Comparison of ENCODE assay signal across 29 mouse cellular contexts in the genomic region with DNA sequence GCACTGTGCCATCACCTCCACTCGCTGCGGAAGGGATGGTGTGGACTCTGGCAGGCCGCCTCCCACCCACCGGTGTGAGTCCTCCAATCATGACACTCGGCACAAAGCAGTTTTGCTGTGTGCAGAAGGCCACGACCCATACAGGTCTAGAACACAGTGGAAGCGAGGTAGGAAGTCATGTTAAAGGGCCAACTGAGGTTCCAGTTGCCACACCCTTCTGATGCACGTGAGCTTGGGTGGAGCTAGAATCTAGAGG. TPM values are rescaled to one million over a fixed set of nuclear protein-coding genes. Genes with fewer than 3 reads are reported as not detected.
DNase-seq lines count a peak whose midpoint lies in the region; ATAC-seq and TF ChIP-seq lines count a peak whose summit lies in the region.
"Had no signal": no experiment of that assay in that cellular context is flagged by ENCODE, and none has a peak within 500 bp of the region (broad histone marks: within the 10 kb centered on the region; RNA-seq: fewer than 3 reads in every experiment).

No protein-coding gene starts in this region.

- intact Hi-C loops in heart, adult 2 months (cut with DNase I) = no loop called here

- H3K4me1 ChIP-seq in forebrain, embryonic 13.5 days = peaks cover 8% of the 10 kb centered on the region
- peaks cover 6% of the 10 kb centered on the region; the same call in 1 of the 2 replicates for H3K4me1 ChIP-seq in forebrain, embryonic 10.5 days
- peaks cover 42% of the 10 kb centered on the region for H3K4me1 ChIP-seq in heart, embryonic 15.5 days (replicated peaks)
- peaks cover 9% of the 10 kb centered on the region for H3K4me1 ChIP-seq in heart, adult 2 months (ENCODE audit: control insufficient read depth, insufficient read depth, low read length)
- H3K4me1 ChIP-seq in liver, postnatal 0 days (ENCODE audit: insufficient read depth) = peaks cover 2% of the 10 kb centered on the region; the same call in 1 of the 2 replicates

- TF ChIP-seq CTCF in heart, adult 2 months (IDR thresholded peaks at IDR 0.05) = no peak
- TF ChIP-seq CTCF in liver, postnatal 0 days (IDR thresholded peaks at IDR 0.05; ENCODE audit: low read depth) = no peak

- no peak overlapping the region for H3K9ac ChIP-seq in forebrain, embryonic 13.5 days
- no peak overlapping the region for H3K9ac ChIP-seq in heart, embryonic 15.5 days
- H3K9ac ChIP-seq in heart, adult 2 months (ENCODE audit: low read depth, low read length) = no peak overlapping the region
- no peak overlapping the region for H3K9ac ChIP-seq in liver, postnatal 0 days (replicated peaks)
- H3K9ac ChIP-seq: embryonic facial prominence, embryonic 12.5 days; embryonic facial prominence, embryonic 15.5 days; heart, embryonic 12.5 days; hindbrain, embryonic 13.5 days; intestine, embryonic 15.5 days had no signal

- peaks cover 51% of the 10 kb centered on the region for H3K36me3 ChIP-seq in forebrain, embryonic 13.5 days (ENCODE audit: poor library complexity, severe bottlenecking)
- H3K36me3 ChIP-seq in forebrain, embryonic 10.5 days (replicated peaks) = peaks cover 50% of the 10 kb centered on the region
- peaks cover 46% of the 10 kb centered on the region for H3K36me3 ChIP-seq in heart, embryonic 15.5 days
- H3K36me3 ChIP-seq in heart, adult 2 months (ENCODE audit: control insufficient read depth, insufficient read depth, low read length) = no peaks in the 10 kb centered on the region
- H3K36me3 ChIP-seq in liver, postnatal 0 days (replicated peaks; ENCODE audit: insufficient read depth, low read length) = peaks cover 24% of the 10 kb centered on the region

- no peak for TF ChIP-seq POLR2A in heart, adult 2 months (IDR thresholded peaks at IDR 0.05; ENCODE audit: insufficient read depth, low read depth, low read length)

- no peaks in the 10 kb centered on the region for H3K9me3 ChIP-seq in forebrain, embryonic 13.5 days (replicated peaks)
- H3K9me3 ChIP-seq in forebrain, embryonic 10.5 days = no peaks in the 10 kb centered on the region
- H3K9me3 ChIP-seq in heart, embryonic 15.5 days (replicated peaks) = no peaks in the 10 kb centered on the region
- no peaks in the 10 kb centered on the region for H3K9me3 ChIP-seq in liver, postnatal 0 days (ENCODE audit: low read length)
- H3K9me3 ChIP-seq: embryonic facial prominence, embryonic 12.5 days; embryonic facial prominence, embryonic 15.5 days; G1E; heart, embryonic 12.5 days; hindbrain, embryonic 10.5 days; hindbrain, embryonic 13.5 days; intestine, embryonic 15.5 days had no signal

- 0 out of 2 replicates have a peak overlapping the region, but pooled peaks have one; percentile 51 for H3K27ac ChIP-seq in forebrain, embryonic 13.5 days
- no peak overlapping the region for H3K27ac ChIP-seq in forebrain, embryonic 10.5 days
- H3K27ac ChIP-seq in heart, embryonic 15.5 days = peak overlapping the region; percentile 94; the same call in 1 of the 2 replicates
- H3K27ac ChIP-seq in heart, adult 2 months = no peak overlapping the region
- no peak overlapping the region for H3K27ac ChIP-seq in liver, postnatal 0 days (ENCODE audit: low read depth)
- H3K27ac ChIP-seq: embryonic facial prominence, embryonic 12.5 days; embryonic facial prominence, embryonic 15.5 days; hindbrain, embryonic 10.5 days; hindbrain, embryonic 13.5 days; intestine, embryonic 15.5 days had no signal

- no peak overlapping the region for H3K4me2 ChIP-seq in forebrain, embryonic 13.5 days
- H3K4me2 ChIP-seq in heart, embryonic 15.5 days = no peak overlapping the region
- no peak overlapping the region for H3K4me2 ChIP-seq in liver, postnatal 0 days (ENCODE audit: low read depth, low read length)
- H3K4me2 ChIP-seq: embryonic facial prominence, embryonic 12.5 days; embryonic facial prominence, embryonic 15.5 days; heart, embryonic 12.5 days; hindbrain, embryonic 13.5 days; intestine, embryonic 15.5 days had no signal

- WGBS in forebrain, embryonic 13.5 days = 84% methylated on average over 8 of the region's 8 CpGs
- 86% methylated on average over 8 of the region's 8 CpGs for WGBS in forebrain, embryonic 10.5 days
- 82% methylated on average over 8 of the region's 8 CpGs for WGBS in heart, embryonic 15.5 days
- 83% methylated on average over 8 of the region's 8 CpGs for WGBS in heart, adult 2 months
- 74% methylated on average over 8 of the region's 8 CpGs for WGBS in liver, postnatal 0 days (ENCODE audit: insufficient replicate concordance)

- H3K4me3 ChIP-seq in forebrain, embryonic 13.5 days = no peak overlapping the region
- H3K4me3 ChIP-seq in forebrain, embryonic 10.5 days = no peak overlapping the region
- H3K4me3 ChIP-seq in heart, embryonic 15.5 days = no peak overlapping the region
- H3K4me3 ChIP-seq in heart, adult 2 months = no peak overlapping the region
- no peak overlapping the region for H3K4me3 ChIP-seq in liver, postnatal 0 days (ENCODE audit: low read depth, low read length)
- H3K4me3 ChIP-seq: embryonic facial prominence, embryonic 12.5 days; embryonic facial prominence, embryonic 15.5 days; erythroblast, embryonic 14.5 days; heart, embryonic 12.5 days; hindbrain, embryonic 10.5 days; hindbrain, embryonic 13.5 days; intestine, embryonic 15.5 days had no signal

- H3K79me2 ChIP-seq in heart, adult 2 months (replicated peaks; ENCODE audit: control insufficient read depth, insufficient read depth, low read length) = no peaks in the 10 kb centered on the region

- TF ChIP-seq EP300 in heart, adult 2 months (IDR thresholded peaks at IDR 0.05; ENCODE audit: insufficient read depth, low read depth, low read length) = no peak
- no peak for TF ChIP-seq EP300 in liver, postnatal 0 days (IDR thresholded peaks at IDR 0.05; ENCODE audit: low read depth)

- ATAC-seq in forebrain, embryonic 13.5 days = no peak
- no peak for ATAC-seq in heart, embryonic 15.5 days (replicated peaks; ENCODE audit: insufficient number of reproducible peaks, insufficient read depth, low FRiP score, low read depth)
- peak; percentile 35; the same call in 1 of the 2 replicates for ATAC-seq in liver, postnatal 0 days
- ATAC-seq: hindbrain, embryonic 16.5 days; intestine, embryonic 15.5 days; Patski had no signal

- DNase-seq in forebrain, embryonic 10.5 days (ENCODE audit: extremely low spot score, low spot score) = no peak
- DNase-seq in heart, adult 2 months = no peak
- DNase-seq in liver, postnatal 0 days = no peak
- no peak for DNase-seq in liver
- no peak for DNase-seq in ovary, postnatal 14 days (ENCODE audit: low spot score)
- DNase-seq: adrenal gland, adult 2 months; adrenal gland, postnatal 14 days; B cell, adult 2 months; cerebellum, adult 11 months; cerebellum, adult 2 months; cerebellum, adult 9-11 months; gastrocnemius, postnatal 25 days; heart, postnatal 36 days had no signal

- H3K27me3 ChIP-seq in forebrain, embryonic 13.5 days = no peaks in the 10 kb centered on the region
- H3K27me3 ChIP-seq in forebrain, embryonic 10.5 days (ENCODE audit: poor library complexity, severe bottlenecking) = no peaks in the 10 kb centered on the region
- H3K27me3 ChIP-seq in heart, embryonic 15.5 days = no peaks in the 10 kb centered on the region
- H3K27me3 ChIP-seq in heart, adult 2 months (ENCODE audit: control insufficient read depth, insufficient read depth, low read length) = no peaks in the 10 kb centered on the region
- H3K27me3 ChIP-seq in liver, postnatal 0 days (ENCODE audit: insufficient read depth, low read length) = no peaks in the 10 kb centered on the region
- H3K27me3 ChIP-seq: embryonic facial prominence, embryonic 12.5 days; embryonic facial prominence, embryonic 15.5 days; heart, embryonic 12.5 days; hindbrain, embryonic 13.5 days; intestine, embryonic 15.5 days; Patski had no signal

RNA-seq across cellular contexts. Expression of a gene that starts 28.0 kb away (rescaled TPM):
- 18.0 and 19.2 TPM in 2 replicates for polyA plus RNA-seq in forebrain, embryonic 13.5 days (2015; fragmentation: Nextera tagmentation; extraction: Ambion mirVana)
- polyA plus RNA-seq in forebrain, embryonic 10.5 days (2016; fragmentation: Nextera tagmentation; extraction: Ambion mirVana) = 17.9 and 18.2 TPM in 2 replicates
- 40.9 and 49.2 TPM in 2 replicates for polyA plus RNA-seq in heart, embryonic 15.5 days (2015; fragmentation: Nextera tagmentation; extraction: Ambion mirVana)
- 10 to 100 TPM; 54.4 to 61.8 TPM for total RNA-seq in heart, adult 2 months (2021)
- 64.3 and 65.1 TPM in 2 replicates for polyA plus RNA-seq in heart, adult 2 months (2012; rRNA removed)
- 4.1 and 4.2 TPM in 2 replicates for polyA plus RNA-seq in liver, postnatal 0 days (2015; fragmentation: Nextera tagmentation; extraction: Ambion mirVana)

RNA-seq across cellular contexts. Expression of a gene that starts 59.3 kb away (rescaled TPM):
- polyA plus RNA-seq in forebrain, embryonic 13.5 days (2015; fragmentation: Nextera tagmentation; extraction: Ambion mirVana) = 0.06 TPM in 1 of 2 replicates, not detected in the other
- not detected in 2 replicates for polyA plus RNA-seq in forebrain, embryonic 10.5 days (2016; fragmentation: Nextera tagmentation; extraction: Ambion mirVana)
- 0.20 and 0.30 TPM in 2 replicates for polyA plus RNA-seq in heart, embryonic 15.5 days (2015; fragmentation: Nextera tagmentation; extraction: Ambion mirVana)
- not detected for total RNA-seq in heart, adult 2 months (2021)
- 0.06 TPM in 1 of 2 replicates, not detected in the other for polyA plus RNA-seq in heart, adult 2 months (2012; rRNA removed)
- polyA plus RNA-seq in liver, postnatal 0 days (2015; fragmentation: Nextera tagmentation; extraction: Ambion mirVana) = 0.26 TPM in 1 of 2 replicates, not detected in the other
- total RNA-seq: adrenal gland, postnatal 14 days; CH12.LX; common myeloid progenitor, adult 5-6 weeks; G1E; gastrocnemius, adult 8-10 months; gastrocnemius, postnatal 25 days; heart, adult 8-10 months; heart, postnatal 36 days had no signal
- polyA plus RNA-seq: embryonic facial prominence, embryonic 12.5 days; erythroblast, embryonic 14.5 days; G1E; hindbrain, embryonic 10.5 days; Patski had no signal

Comparison
In these comparisons a context has a peak if more than half of its experiments do, and no peak if none do; other contexts are left out.
1. H3K27ac ChIP-seq: peak in forebrain, embryonic 13.5 days (single experiment) and heart, embryonic 15.5 days (single experiment); none in forebrain, embryonic 10.5 days (single experiment), heart, adult 2 months (single experiment) and liver, postnatal 0 days (single experiment).